Mouse (Mus musculus): ENCODE measurements around the gene Gm10376.
"Not testable (repeated sequence)": the region's sequence is repeated elsewhere in the genome, so short reads cannot be mapped to it uniquely, and the experiment has no call there.

The Gm10376 gene

GRCm38 (mm10) chr14:43015528-43015927, at the start of gene Gm10376:
Gene Gm10376, minus strand, starts transcription at chr14:43015628.
- not testable (repeated sequence) for TF ChIP-seq GATA4 (IDR thresholded peaks at IDR 0.05; ENCODE audit: insufficient replicate concordance, low read length)

GRCm38 (mm10) chr14:42993524-42993923, 21.9 kb downstream of the Gm10376 start, which contains the start of gene Gm8082:
Gene Gm8082, minus strand, starts transcription at chr14:42993624.
- TF ChIP-seq GATA4 (IDR thresholded peaks at IDR 0.05; ENCODE audit: insufficient replicate concordance, low read length): not testable (repeated sequence)

Measured in liver, adult (tissue).